Mouse (Mus musculus): ENCODE data around the gene Calcb. TPM values are rescaled to one million over a fixed set of nuclear protein-coding genes. Genes with fewer than 3 reads are reported as not detected.
"Not testable (repeated sequence)": the region's sequence is repeated elsewhere in the genome, so short reads cannot be mapped to it uniquely, and the experiment has no call there.

The Calcb gene
- total RNA-seq, 1 experiment: 0.80 TPM

- H3K4me1 ChIP-seq (ENCODE audit: control insufficient read depth in 2 of 2, insufficient read depth in 2 of 2, low read length in 2 of 2, poor library complexity in 1 of 2): no peaks in the 10 kb centered on the region
- H3K9ac ChIP-seq (ENCODE audit: insufficient read depth, low read depth, low read length, poor library complexity, severe bottlenecking): no peak overlapping the region
- H3K4me3 ChIP-seq (ENCODE audit: insufficient read depth in 1 of 2, low read depth in 1 of 2, low read length in 2 of 2, poor library complexity in 1 of 2, severe bottlenecking in 1 of 2): no peak overlapping the region
- no peak for DNase-seq (ENCODE audit: low read depth, low spot score)
- TF ChIP-seq ZC3H11A (IDR thresholded peaks at IDR 0.05; ENCODE audit: borderline replicate concordance, low read depth, low read length) (no peak), CHD2 (IDR thresholded peaks at IDR 0.05; ENCODE audit: low read depth, low read length) (no peak), MAFK (IDR thresholded peaks at IDR 0.05; ENCODE audit: insufficient read depth, low read depth, low read length) (no peak)
- H3K27ac ChIP-seq (ENCODE audit: insufficient read depth, low read depth, low read length, poor library complexity, severe bottlenecking): no peak overlapping the region
- H3K9me3 ChIP-seq (ENCODE audit: control insufficient read depth, insufficient read depth, low read depth, low read length): no peaks in the 10 kb centered on the region
- H3K36me3 ChIP-seq (ENCODE audit: control insufficient read depth, insufficient read depth, low read length, poor library complexity, severe bottlenecking): no peaks in the 10 kb centered on the region
- in situ Hi-C loops (cut with MboI; ENCODE audit: low sequenced_read_pairs in 2 of 2, unreplicated experiment in 2 of 2): loop anchor here in 1 of 2 experiments (10.0 kb wide), 1 partner anchor 84 kb away; no protein-coding TSS in a partner anchor
Observed at GRCm38 (mm10) chr7:114731175-114731574, 12.7 kb downstream of the Calcb start.

DNA sequence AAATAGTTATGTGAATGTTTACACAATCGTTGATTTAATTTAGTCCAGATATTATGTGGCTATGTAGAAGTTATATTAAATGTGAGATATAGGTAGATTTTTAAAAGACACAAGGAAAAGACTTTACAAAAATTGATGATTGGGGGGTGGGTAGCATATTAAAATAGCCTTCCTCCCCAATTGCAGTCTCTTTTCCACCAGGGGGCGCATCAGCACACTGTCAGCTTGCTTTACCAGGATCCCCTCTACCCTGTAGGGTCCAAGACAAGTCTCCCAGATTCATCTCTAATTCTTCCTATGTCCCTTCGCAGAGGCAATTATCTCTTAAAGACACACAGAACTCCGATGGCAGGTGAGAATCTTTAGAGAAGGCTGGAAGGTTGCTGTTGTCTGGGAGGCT lies 13.3 kb downstream of the Calcb start:
- H3K9me3 ChIP-seq (ENCODE audit: control insufficient read depth, insufficient read depth, low read depth, low read length); H3K4me3 ChIP-seq (ENCODE audit: insufficient read depth in 1 of 2, low read depth in 1 of 2, low read length in 2 of 2, poor library complexity in 1 of 2, severe bottlenecking in 1 of 2); H3K4me1 ChIP-seq (ENCODE audit: control insufficient read depth in 2 of 2, insufficient read depth in 2 of 2, low read length in 2 of 2, poor library complexity in 1 of 2); H3K36me3 ChIP-seq (ENCODE audit: control insufficient read depth, insufficient read depth, low read length, poor library complexity, severe bottlenecking); H3K9ac ChIP-seq (ENCODE audit: insufficient read depth, low read depth, low read length, poor library complexity, severe bottlenecking); H3K27ac ChIP-seq (ENCODE audit: insufficient read depth, low read depth, low read length, poor library complexity, severe bottlenecking); DNase-seq (ENCODE audit: low read depth, low spot score): not testable (repeated sequence)
- in situ Hi-C loops (cut with MboI; ENCODE audit: low sequenced_read_pairs in 2 of 2, unreplicated experiment in 2 of 2): loop anchor here in 1 of 2 experiments (10.0 kb wide), 1 partner anchor 83 kb away; no protein-coding TSS in a partner anchor

- in situ Hi-C loops (cut with MboI; ENCODE audit: low sequenced_read_pairs in 2 of 2, unreplicated experiment in 2 of 2): loop anchor here in 1 of 2 experiments (10.0 kb wide), 1 partner anchor 79 kb away; no protein-coding TSS in a partner anchor
- Histone ChIP-seq H3K9me3 (ENCODE audit: control insufficient read depth, insufficient read depth, low read depth, low read length) (no peaks in the 10 kb centered on the region), H3K4me1 (ENCODE audit: control insufficient read depth in 2 of 2, insufficient read depth in 2 of 2, low read length in 2 of 2, poor library complexity in 1 of 2) (peaks cover 8 to 12% of the 10 kb centered on the region in 2 experiments), H3K27ac (ENCODE audit: insufficient read depth, low read depth, low read length, poor library complexity, severe bottlenecking) (no peak overlapping the region), H3K4me3 (ENCODE audit: insufficient read depth in 1 of 2, low read depth in 1 of 2, low read length in 2 of 2, poor library complexity in 1 of 2, severe bottlenecking in 1 of 2) (no peak overlapping the region), H3K36me3 (ENCODE audit: control insufficient read depth, insufficient read depth, low read length, poor library complexity, severe bottlenecking) (no peaks in the 10 kb centered on the region), H3K9ac (ENCODE audit: insufficient read depth, low read depth, low read length, poor library complexity, severe bottlenecking) (no peak overlapping the region)
- TF ChIP-seq ZNF384 (IDR thresholded peaks at IDR 0.05; ENCODE audit: low read depth, low read length): no peak
- TF ChIP-seq CHD2 (IDR thresholded peaks at IDR 0.05; ENCODE audit: low read depth, low read length): no peak
- no peak for TF ChIP-seq MAFK (IDR thresholded peaks at IDR 0.05; ENCODE audit: insufficient read depth, low read depth, low read length)
- no peak for TF ChIP-seq HCFC1 (IDR thresholded peaks at IDR 0.05; ENCODE audit: borderline replicate concordance, insufficient read depth, low read length)
- TF ChIP-seq ZC3H11A (IDR thresholded peaks at IDR 0.05; ENCODE audit: borderline replicate concordance, low read depth, low read length): no peak
- no peak for DNase-seq (ENCODE audit: low read depth, low spot score)
Observed at GRCm38 (mm10) chr7:114736256-114736655, 17.8 kb downstream of the Calcb start.

- peaks cover 14 to 21% of the 10 kb centered on the region in 2 experiments for H3K4me1 ChIP-seq (ENCODE audit: control insufficient read depth in 2 of 2, insufficient read depth in 2 of 2, low read length in 2 of 2, poor library complexity in 1 of 2)
- no peak overlapping the region for H3K9ac ChIP-seq (ENCODE audit: insufficient read depth, low read depth, low read length, poor library complexity, severe bottlenecking)
- no peak for DNase-seq (ENCODE audit: low read depth, low spot score)
- in situ Hi-C loops (cut with MboI; ENCODE audit: low sequenced_read_pairs in 2 of 2, unreplicated experiment in 2 of 2): loop anchor here in 1 of 2 experiments (10.0 kb wide), 1 partner anchor 77 kb away; no protein-coding TSS in a partner anchor
- H3K36me3 ChIP-seq (ENCODE audit: control insufficient read depth, insufficient read depth, low read length, poor library complexity, severe bottlenecking): no peaks in the 10 kb centered on the region
- H3K4me3 ChIP-seq (ENCODE audit: insufficient read depth in 1 of 2, low read depth in 1 of 2, low read length in 2 of 2, poor library complexity in 1 of 2, severe bottlenecking in 1 of 2): no peak overlapping the region
- no peaks in the 10 kb centered on the region for H3K9me3 ChIP-seq (ENCODE audit: control insufficient read depth, insufficient read depth, low read depth, low read length)
- TF ChIP-seq MAFK (IDR thresholded peaks at IDR 0.05; ENCODE audit: insufficient read depth, low read depth, low read length): no peak
- TF ChIP-seq HCFC1 (IDR thresholded peaks at IDR 0.05; ENCODE audit: borderline replicate concordance, insufficient read depth, low read length): no peak
- no peak for TF ChIP-seq ZC3H11A (IDR thresholded peaks at IDR 0.05; ENCODE audit: borderline replicate concordance, low read depth, low read length)
- no peak for TF ChIP-seq CHD2 (IDR thresholded peaks at IDR 0.05; ENCODE audit: low read depth, low read length)
- no peak for TF ChIP-seq ZNF384 (IDR thresholded peaks at IDR 0.05; ENCODE audit: low read depth, low read length)
- H3K27ac ChIP-seq (ENCODE audit: insufficient read depth, low read depth, low read length, poor library complexity, severe bottlenecking): no peak overlapping the region
Observed at GRCm38 (mm10) chr7:114738166-114738565, 19.7 kb downstream of the Calcb start.
